Mouse (Mus musculus): ENCODE results near the gene Commd7.
"Not testable (repeated sequence)": the region's sequence is repeated elsewhere in the genome, so short reads cannot be mapped to it uniquely, and the experiment has no call there.

The Commd7 gene

GRCm38 (mm10) chr2:153631976-153632870 lies at the start of gene Commd7:
TSS of gene Commd7 (minus strand) at chr2:153632781.
- peak; percentile 94 for DNase-seq

- no peak for DNase-seq
Observed at GRCm38 (mm10) chr2:153679959-153680358, 47.4 kb upstream of the Commd7 start.

GRCm38 (mm10) chr2:153677550-153677949 lies 45.0 kb upstream of the Commd7 start:
- DNase-seq = no peak

GRCm38 (mm10) chr2:153676944-153677343 lies 44.4 kb upstream of the Commd7 start:
- no peak for DNase-seq

GRCm38 (mm10) chr2:153675364-153675763 lies 42.8 kb upstream of the Commd7 start:
- DNase-seq = not testable (repeated sequence)

GRCm38 (mm10) chr2:153672619-153673018 lies 40.0 kb upstream of the Commd7 start:
- DNase-seq = no peak

GRCm38 (mm10) chr2:153670111-153670510 lies 37.5 kb upstream of the Commd7 start:
- peak; percentile 13 for DNase-seq

GRCm38 (mm10) chr2:153668754-153669376 lies 36.3 kb upstream of the Commd7 start:
- DNase-seq = no peak

- DNase-seq = peak; percentile 58
Observed at GRCm38 (mm10) chr2:153665401-153665800, 32.8 kb upstream of the Commd7 start.

GRCm38 (mm10) chr2:153660616-153661015 lies 28.0 kb upstream of the Commd7 start:
- DNase-seq = peak; percentile 31

GRCm38 (mm10) chr2:153657659-153658058 lies 25.1 kb upstream of the Commd7 start:
- DNase-seq = not testable (repeated sequence)

- DNase-seq = no peak
Observed at GRCm38 (mm10) chr2:153651681-153652080, 19.1 kb upstream of the Commd7 start.

GRCm38 (mm10) chr2:153650014-153650687 lies 17.6 kb upstream of the Commd7 start:
- DNase-seq = peak; percentile 56

- DNase-seq = peak; percentile 83
Observed at GRCm38 (mm10) chr2:153649298-153650013, 16.9 kb upstream of the Commd7 start, which contains the start of gene Dnmt3b. TSS of gene Dnmt3b (plus strand) at chr2:153649450.

GRCm38 (mm10) chr2:153648773-153649297 lies 16.3 kb upstream of the Commd7 start:
- no peak for DNase-seq

GRCm38 (mm10) chr2:153642999-153643398 lies 10.4 kb upstream of the Commd7 start:
- no peak for DNase-seq

- DNase-seq = no peak
Observed at GRCm38 (mm10) chr2:153642496-153642895, 9.9 kb upstream of the Commd7 start.

GRCm38 (mm10) chr2:153638977-153639680 lies 6.5 kb upstream of the Commd7 start:
- no peak for DNase-seq

GRCm38 (mm10) chr2:153633259-153633658 lies 678 bp upstream of the Commd7 start:
- DNase-seq = no peak

GRCm38 (mm10) chr2:153632871-153633226 lies 268 bp upstream of the Commd7 start:
- DNase-seq = no peak

GRCm38 (mm10) chr2:153630950-153631349 lies 1.6 kb downstream of the Commd7 start:
- no peak for DNase-seq

- DNase-seq = no peak
Observed at GRCm38 (mm10) chr2:153622449-153622848, 10.1 kb downstream of the Commd7 start.

Measured in kidney, postnatal 10 days (tissue).